Mouse (Mus musculus): ENCODE measurements around the gene Kdm1b.

GRCm38 (mm10) chr13:47040061-47040460 is 3.2 kb upstream of the Kdm1b start:
- TF ChIP-seq POLR2A (IDR thresholded peaks at IDR 0.05; ENCODE audit: low read depth, low read length) (no peak), CTCF (IDR thresholded peaks at IDR 0.05; ENCODE audit: borderline replicate concordance, insufficient read depth, low read length) (no peak)
